Mouse (Mus musculus) lung, postnatal 14 days (tissue): Measurements from ENCODE around the gene Hist1h2ah.
"Not testable (repeated sequence)": the region's sequence is repeated elsewhere in the genome, so short reads cannot be mapped to it uniquely, and the experiment has no call there.

Experiments
- DNase-seq: peaks from one replicate; pipeline ENCODE4 v3.0.0; 2021

Gene Hist1h2ah

GRCm38 (mm10) chr13:22035267-22036148, at the start of gene Hist1h2ah, which contains the start of gene Hist1h2bk:
Hist1h2ah (minus strand) TSS chr13:22035568.
Hist1h2bk (plus strand) TSS chr13:22035870.
- peak; percentile 82 for DNase-seq

GRCm38 (mm10) chr13:22084140-22084539, 48.8 kb upstream of the Hist1h2ah start, which contains the start of gene Vmn1r188:
Vmn1r188 (plus strand) TSS chr13:22084440.
- DNase-seq: not testable (repeated sequence)

- DNase-seq: no peak
Observed at GRCm38 (mm10) chr13:22063468-22063867, 28.1 kb upstream of the Hist1h2ah start.

GRCm38 (mm10) chr13:22061422-22061821, 26.1 kb upstream of the Hist1h2ah start:
- DNase-seq: no peak

GRCm38 (mm10) chr13:22053754-22054153, 18.4 kb upstream of the Hist1h2ah start:
- DNase-seq: no peak

GRCm38 (mm10) chr13:22051523-22051859, 16.1 kb upstream of the Hist1h2ah start:
- DNase-seq: no peak

- peak; percentile 92 for DNase-seq
Observed at GRCm38 (mm10) chr13:22050591-22051522, 15.5 kb upstream of the Hist1h2ah start.

GRCm38 (mm10) chr13:22049737-22050440, 14.5 kb upstream of the Hist1h2ah start:
- DNase-seq: peak; percentile 22

- DNase-seq: no peak
Observed at GRCm38 (mm10) chr13:22049041-22049440, 13.7 kb upstream of the Hist1h2ah start.

- DNase-seq: no peak
Observed at GRCm38 (mm10) chr13:22045311-22045710, 9.9 kb upstream of the Hist1h2ah start.

GRCm38 (mm10) chr13:22044432-22045155, 9.2 kb upstream of the Hist1h2ah start:
- no peak for DNase-seq

- DNase-seq: no peak
Observed at GRCm38 (mm10) chr13:22043503-22044431, 8.4 kb upstream of the Hist1h2ah start.

- DNase-seq: peak; percentile 87
Observed at GRCm38 (mm10) chr13:22042568-22043502, 7.5 kb upstream of the Hist1h2ah start, which contains the start of the genes Hist1h2ag and Hist1h2bj. Hist1h2ag (minus strand) TSS chr13:22042944. Hist1h2bj (plus strand) TSS chr13:22043214.

- DNase-seq: no peak
Observed at GRCm38 (mm10) chr13:22041651-22042567, 6.5 kb upstream of the Hist1h2ah start.

- peak; percentile 97 for DNase-seq
Observed at GRCm38 (mm10) chr13:22041142-22041536, 5.8 kb upstream of the Hist1h2ah start, which contains the start of gene Hist1h4i. Hist1h4i (minus strand) TSS chr13:22041362.

GRCm38 (mm10) chr13:22040464-22041141, 5.2 kb upstream of the Hist1h2ah start:
- DNase-seq: no peak

GRCm38 (mm10) chr13:22039951-22040463, 4.6 kb upstream of the Hist1h2ah start:
- no peak for DNase-seq
